Mouse (Mus musculus): ENCODE results near the gene Pi4k2a.
A peak's percentile ranks its signal among the peaks of the same experiment; 100 is the strongest.

Gene Pi4k2a

DNA sequence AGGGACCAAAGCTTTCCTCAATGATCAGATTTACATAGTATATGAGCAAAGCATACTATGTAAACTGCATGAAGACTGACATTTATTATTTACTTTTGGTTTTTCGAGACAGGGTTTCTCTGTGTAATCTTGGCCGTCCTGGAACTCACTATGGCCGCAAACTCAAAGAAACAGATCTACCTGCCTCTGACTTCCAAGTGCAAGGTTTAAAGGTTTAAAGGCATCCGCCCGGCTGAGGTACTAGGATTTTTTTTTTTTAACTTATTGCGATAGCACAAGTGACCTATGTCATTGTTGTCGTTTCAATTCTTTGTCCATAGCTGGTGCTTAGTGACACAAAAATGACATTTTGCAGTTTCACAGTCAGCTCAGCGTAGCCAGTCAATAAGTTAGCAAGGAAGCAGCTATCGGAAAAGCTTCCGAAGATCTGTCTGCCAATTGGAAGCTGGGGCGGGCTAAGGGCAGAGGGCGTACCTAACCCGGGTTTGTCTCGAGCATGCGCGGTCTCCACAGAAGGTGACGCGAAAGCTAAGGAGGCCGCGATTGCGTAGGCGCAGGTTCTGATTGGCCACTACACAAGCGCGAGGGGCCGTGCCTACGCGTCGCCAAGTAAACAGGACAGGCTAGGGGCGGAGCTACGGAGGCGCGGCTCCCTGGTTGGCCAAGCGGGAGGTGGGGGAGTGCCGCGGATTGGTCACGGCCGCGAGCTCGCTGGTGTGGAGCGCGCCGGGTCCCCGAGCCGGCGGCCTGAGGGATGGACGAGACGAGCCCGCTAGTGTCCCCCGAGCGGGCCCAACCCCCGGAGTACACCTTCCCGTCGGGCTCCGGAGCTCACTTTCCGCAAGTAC is at the start of gene Pi4k2a:
Gene Pi4k2a, plus strand, starts transcription at position 723 of the 848 bp plus-strand sequence.
- DNase-seq (ENCODE audit: low spot score): peak; percentile 100

DNA sequence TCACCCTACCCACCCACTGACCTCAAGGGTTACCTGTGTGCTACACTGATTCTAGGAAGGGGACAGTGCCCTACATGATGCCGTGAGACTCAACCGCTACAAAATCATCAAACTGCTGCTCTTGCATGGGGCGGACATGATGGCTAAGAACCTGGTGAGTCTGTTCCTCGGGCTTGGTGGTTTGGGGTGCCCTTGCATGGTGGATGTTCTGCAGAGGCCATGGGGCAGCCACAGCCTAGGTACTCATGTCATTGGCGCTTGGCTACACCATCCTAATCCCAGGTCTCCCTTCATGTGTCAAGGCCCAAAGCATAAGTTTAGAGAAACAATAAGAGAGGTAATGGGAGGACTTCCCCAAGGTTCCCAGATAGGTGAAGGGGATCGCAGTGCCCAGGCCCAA is 46.3 kb upstream of the Pi4k2a start:
- DNase-seq (ENCODE audit: low spot score): no peak

DNA sequence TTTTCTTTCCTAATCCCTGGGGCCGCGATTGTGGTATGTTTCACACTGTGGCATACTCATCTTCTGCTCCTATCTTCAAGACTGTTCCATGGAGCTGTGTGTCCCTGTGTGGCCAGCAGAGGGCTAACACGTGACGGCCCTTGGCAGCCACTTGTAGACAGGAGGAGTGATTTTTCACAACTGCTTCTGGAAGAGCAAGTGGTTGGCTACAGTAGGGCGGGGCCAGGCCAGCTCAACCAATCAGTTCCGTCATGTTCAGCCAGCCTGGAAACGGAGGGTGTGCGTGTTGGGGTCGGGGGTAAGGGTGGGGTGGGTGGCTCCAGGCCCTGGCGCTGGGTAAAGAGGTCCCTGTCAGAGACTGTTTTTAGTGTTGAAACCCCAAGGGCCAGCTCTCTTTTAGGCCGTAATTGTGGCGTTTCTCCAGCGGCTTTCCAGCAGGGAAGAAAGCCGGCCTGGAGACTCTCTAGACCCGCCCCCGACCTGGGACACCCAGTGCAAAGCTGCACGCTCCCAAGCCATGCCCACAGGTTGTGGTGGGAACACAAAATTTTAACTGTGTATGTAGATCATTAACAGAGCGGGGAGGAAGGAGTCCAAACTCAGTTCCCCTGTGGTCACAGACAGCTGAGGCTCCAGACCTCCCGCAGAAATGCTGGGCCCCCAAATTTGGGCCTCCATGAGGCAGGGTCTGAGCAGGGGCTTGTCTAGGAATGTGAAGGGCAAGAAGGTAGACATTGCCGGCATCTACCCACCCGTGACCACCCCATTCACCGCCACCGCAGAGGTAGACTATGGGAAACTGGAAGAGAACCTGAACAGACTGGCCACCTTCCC is 44.8 kb upstream of the Pi4k2a start, which contains the start of gene Hoga1:
Gene Hoga1, plus strand, starts transcription at position 342 of the 834 bp plus-strand sequence.
- peak; percentile 73 for DNase-seq (ENCODE audit: low spot score)

DNA sequence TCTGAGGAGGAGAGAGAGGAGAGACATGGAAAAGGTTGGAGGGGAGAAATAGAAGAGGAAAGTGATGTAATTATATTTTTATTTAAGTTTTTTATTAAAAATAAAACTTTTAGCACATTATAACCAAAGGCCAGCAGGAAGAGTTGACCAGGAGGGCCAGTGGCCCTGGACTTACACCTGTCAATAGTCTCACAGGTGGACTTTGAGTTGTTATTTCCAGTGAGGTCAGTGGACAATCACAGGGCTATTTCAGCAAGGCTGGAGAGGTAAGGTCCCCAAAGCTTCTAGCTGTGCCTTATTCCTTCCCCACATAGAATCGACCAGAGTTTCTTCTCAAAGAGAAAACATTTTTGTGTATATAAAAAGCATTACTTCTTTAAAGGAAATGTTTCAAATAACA is 40.0 kb upstream of the Pi4k2a start:
- DNase-seq (ENCODE audit: low spot score): no peak

DNA sequence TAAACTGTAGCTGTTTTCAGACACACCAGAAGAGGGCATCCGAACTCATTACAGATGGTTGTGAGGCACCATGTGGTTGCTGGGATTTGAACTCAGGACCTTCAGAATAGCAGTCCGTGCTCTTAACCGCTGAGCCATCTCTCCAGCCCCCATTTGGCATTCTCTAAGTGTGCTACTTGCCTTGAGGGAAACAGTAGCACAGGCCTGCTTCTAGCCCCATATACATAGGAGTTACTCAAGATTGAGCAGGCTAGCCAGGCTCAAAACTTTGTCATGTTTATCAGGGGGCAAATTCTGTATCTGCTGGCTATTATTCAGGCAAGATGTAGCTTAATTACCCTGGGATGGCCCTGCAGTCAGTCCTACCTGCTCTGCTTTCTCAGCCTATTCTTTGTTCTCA is 38.9 kb upstream of the Pi4k2a start:
- DNase-seq (ENCODE audit: low spot score): no peak

DNA sequence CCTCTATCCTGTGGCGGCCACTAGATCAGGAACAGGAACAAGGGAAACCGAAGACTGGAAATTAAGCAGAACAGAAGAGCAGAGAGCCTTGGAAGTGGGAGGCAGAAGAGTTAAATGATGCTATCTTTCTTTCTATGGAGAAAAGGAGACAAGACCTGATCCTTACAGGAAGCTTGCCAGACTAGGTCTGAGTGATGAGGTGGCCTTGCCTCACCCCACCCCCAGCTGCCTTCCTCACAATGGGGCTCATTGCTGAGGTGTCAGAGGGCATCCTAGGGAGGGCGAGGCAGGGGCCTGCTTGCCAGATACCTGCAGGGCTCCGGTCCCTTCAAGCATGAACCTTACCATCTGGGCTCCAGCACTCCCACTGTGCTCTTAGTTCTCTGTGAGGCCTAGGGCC is 38.3 kb upstream of the Pi4k2a start, which contains the start of gene 4933411K16Rik:
Gene 4933411K16Rik, plus strand, starts transcription at position 301 of the 400 bp plus-strand sequence.
- DNase-seq (ENCODE audit: low spot score): no peak

DNA sequence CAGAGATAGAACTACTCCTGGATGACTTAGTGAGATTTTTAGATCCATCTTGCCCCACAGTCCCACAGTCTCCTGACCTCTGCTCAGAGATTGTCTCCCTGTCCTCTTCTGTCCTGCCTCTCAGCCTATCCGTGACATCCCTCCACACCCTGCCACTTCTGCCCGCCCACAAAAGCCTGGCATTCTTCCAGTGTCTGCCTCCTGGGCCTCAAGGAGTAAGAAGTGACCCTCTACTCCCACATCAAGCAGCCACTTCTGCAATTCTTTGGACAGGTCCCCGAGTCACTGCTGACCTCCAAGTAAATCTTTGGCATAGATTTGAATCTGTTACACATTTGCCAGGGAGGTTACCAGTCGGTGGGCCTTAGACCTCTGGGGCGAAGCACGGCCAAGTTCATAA is 36.0 kb upstream of the Pi4k2a start:
- DNase-seq (ENCODE audit: low spot score): no peak

DNA sequence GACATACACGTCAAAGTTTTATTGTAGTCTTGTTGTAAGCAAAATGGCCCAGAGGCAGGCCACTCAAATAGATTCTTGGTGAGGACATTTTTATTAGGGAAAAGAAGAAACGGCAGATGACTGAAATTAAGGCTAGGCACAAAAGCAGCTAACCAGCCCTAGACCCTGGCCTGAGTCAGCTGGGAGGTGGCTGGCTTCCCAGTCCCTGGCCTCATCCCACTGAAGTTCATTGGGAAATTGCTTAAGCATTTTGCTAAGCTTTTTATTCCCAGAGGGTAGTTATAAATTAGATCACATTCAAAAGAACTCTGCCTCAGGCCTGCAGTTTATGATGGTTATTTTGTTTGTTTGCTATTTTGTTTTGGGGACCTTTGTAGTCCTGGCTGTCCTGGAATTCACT is 34.4 kb upstream of the Pi4k2a start:
- DNase-seq (ENCODE audit: low spot score): no peak

DNA sequence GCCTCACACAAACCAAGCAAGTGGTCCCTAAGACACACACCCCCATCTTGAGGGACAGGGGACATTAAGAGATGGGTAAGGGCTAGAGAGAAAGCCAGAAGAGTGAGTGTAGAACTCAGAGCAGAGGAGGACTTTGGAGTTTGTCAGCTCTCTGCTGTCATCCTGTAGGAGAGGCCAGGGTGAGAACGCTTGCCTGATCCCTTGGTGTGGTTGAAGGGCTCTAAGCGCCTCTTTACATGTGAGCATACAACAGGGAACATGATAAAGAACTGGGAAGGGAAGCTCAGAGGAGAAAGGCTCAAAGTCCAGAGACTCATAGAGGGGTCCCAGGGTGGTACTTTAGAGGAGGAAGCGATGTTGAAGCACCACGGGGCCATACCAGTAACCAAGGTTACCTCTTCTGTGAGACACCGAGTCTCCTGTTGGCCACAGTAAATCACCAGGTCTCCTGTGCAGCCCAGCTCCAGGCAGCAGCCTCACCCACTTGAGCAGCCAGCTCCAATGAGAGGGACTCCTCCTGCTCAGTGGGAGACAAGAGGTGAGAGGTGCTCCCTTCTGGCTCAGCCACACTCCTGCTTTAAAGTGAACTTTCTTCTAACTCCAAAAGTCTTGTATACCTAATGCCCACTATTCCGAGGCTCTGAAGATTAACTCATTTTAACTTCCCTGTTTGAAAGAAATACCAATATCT is 33.4 kb upstream of the Pi4k2a start:
- no peak for DNase-seq (ENCODE audit: low spot score)

DNA sequence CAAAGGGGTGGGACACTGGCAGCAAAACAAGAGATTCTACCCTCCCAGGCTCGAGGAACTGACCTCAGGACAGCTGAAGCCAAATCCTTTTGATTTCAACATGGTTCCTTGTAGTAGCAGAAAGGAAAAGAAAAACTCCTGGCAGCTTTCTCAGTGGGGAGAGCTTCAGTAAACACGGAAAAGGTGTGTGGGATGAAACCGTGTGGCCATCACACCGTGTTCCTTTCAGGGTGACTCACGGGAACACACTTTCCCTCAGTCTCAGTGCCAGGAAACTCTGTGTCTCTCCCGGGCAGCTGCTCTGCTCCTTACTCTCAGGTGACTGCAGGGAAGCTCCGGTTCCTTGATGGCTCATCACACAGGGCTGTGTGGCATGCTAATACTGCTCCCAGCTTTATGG is 31.8 kb upstream of the Pi4k2a start:
- no peak for DNase-seq (ENCODE audit: low spot score)

DNA sequence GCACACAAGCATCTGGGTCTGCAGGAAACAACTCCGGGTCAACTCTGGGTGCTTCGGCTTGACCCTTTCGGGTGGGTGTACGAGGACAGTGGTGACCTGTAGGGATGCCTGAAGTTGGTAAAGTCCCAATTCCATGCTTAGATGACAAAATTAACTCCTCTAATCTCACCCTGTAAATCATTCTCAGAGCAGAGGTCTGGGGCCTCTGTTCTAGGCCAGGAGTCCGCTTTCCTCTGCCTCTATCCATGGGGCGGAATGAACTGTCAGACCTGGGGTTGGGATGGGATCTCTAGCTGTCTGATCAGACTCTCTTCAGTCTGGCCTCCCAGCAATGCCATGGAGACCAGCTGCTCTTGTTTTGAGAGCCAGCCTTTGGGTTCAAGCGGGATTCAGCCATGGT is 28.8 kb upstream of the Pi4k2a start:
- no peak for DNase-seq (ENCODE audit: low spot score)

DNA sequence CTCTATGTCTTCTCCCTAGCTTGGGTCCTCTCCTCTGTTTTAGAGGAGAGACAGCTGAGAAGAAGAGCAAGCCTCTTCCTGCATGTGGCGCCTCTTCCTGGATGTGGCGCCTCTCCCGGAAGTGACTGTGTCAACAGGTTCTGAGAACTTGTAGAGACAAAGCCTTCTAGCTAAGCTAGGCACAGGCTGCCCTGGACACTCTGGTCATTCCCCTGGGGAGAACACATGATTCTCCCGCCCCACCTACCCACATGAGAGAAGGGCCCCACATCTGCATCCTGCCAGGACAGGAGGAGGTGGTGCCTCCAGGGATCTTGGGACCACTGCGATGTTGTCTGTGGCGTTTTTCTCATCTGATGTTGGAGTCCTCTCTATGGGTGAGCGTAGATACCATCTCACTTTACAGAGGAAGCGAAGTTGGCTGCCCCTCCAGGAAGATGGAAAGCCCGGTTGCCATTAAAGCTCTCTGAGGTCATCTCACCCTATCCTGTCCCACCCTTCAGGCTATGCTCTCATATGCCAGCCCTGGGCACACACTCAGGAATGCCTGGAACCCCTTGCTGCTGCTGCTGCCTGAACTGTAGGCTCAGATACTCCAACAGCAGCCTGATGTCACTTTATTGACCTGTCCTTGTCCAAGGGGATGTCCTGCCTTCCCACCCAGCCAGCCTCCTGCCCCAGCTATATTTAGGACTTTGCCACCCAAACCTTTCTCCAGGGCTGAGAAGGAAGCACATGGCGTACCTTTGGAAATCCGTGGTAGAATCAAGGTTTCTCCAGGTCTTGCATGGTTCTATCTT is 21.6 kb upstream of the Pi4k2a start:
- no peak for DNase-seq (ENCODE audit: low spot score)

DNA sequence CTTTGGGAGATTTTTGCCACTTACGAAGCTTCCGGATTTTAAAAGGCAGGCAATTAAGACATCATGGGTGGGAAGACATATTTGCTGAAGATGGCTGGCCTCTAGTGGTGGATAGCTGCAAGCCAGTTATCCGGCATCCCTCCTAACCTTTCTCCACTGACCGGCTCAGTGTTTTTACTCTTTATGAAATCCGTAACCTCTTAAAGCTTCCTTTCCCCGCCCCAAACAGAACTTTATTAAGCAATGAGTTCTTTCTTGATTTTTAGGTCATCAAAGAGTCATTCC is 21.1 kb upstream of the Pi4k2a start:
- peak; percentile 38 for DNase-seq (ENCODE audit: low spot score)

DNA sequence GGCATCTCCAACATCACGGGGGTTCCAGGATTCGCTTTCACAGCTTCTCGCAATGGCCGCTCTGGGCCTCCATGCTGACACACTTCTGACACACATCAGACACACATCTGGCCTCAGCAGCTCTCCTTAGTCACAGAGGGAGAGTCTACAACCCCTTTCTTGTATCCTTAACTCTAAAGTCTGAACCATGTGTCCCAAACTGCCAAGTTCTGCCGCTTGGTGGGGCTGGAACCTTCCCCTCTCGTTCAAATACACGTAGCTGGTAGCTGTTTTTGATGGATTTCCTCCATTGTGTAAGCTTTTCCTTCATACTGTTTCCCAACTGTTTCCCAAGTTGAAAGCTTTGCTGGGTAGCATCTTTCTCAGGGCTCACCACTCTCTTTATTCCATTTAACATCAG is 19.0 kb upstream of the Pi4k2a start:
- no peak for DNase-seq (ENCODE audit: low spot score)

DNA sequence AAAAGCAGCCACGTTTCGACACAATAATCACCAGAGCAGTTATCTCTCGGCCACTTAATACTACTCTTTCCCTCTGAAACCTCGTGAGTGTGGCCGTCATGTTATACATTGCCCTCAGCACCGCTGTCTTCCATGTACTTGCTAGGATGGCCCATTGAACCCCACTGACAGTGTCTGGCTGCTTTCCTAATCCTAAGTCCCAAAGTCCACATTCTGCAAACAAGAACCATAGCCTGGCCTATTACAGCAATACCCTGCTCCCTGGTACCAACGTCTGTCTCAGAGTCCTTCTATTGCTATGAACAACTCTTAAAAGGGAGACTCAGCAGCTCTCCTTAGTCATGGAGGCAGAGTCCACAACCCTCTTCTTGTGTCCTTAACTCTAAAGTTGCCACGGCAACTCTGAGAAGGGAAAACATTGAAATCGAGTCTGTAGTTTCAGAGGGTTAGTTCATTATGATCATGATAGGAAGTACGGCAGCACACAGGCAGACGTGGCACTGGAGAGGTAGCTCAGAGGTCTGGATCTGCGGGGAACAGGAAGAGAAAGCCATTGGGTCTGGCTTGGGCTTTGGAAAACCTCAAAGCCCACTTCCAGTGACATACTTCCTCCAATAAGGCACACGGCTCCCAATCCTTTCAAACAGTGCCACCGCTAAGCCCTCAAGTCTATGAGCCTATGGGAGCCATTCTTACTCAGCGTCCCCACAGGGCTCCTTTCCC is 18.2 kb upstream of the Pi4k2a start:
- no peak for DNase-seq (ENCODE audit: low spot score)

DNA sequence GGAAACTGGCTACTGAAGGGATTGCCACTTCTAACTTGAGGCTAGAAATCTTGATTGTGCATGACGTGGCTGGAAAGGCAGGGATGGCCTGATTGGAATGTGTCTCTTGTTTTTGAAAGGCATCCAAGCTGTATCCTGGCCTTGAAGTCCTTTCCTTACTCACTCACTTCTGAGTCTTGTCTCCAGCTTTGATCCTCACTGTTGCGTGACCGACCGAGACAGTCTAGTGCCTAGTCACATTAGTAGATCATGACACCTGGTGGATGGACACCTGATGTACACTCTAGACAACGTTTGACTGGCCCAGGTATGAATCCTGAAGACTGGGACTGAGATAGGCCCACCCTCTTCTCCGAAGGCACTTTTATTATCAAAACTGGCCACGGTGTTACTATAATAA is 17.5 kb upstream of the Pi4k2a start:
- DNase-seq (ENCODE audit: low spot score): no peak

DNA sequence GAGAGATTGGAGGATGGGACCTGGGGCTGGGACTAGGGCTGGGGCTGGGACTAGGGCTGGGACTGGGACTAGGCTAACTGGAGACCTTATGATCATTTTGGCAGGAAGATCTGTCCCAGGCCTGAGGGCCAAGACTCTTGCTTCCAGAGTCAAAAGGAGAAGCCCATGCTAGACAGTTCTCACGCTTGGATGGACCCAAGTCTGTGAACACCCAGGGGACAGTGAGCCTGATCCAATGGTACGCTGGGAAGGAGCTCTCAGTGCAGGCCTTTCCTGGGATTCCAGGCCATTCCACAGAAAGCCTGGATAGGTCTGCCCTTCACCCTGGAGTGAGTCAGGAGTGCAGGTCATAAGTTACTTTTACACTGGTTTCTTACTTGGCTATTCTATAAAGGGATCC is 15.2 kb upstream of the Pi4k2a start:
- no peak for DNase-seq (ENCODE audit: low spot score)

DNA sequence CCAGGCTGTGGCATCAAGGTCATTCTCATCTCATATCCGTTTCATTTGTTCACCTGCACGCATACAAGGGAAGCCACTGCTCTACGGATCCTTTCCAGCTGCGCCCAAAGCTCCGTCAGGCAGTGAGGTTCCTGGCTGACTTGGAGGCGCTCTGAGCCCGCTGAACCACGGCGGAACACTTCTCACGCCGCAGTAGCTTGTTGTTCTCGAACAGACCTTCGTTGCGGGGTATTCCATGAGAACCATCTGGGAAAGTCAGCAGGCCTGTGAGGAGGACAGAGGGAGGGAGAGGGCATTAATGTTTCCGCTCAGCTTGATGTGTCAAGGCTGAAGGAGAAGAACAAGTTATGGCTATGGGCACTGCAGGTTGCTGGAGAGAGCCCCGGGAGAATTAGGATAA is 14.3 kb upstream of the Pi4k2a start:
- DNase-seq (ENCODE audit: low spot score): no peak

DNA sequence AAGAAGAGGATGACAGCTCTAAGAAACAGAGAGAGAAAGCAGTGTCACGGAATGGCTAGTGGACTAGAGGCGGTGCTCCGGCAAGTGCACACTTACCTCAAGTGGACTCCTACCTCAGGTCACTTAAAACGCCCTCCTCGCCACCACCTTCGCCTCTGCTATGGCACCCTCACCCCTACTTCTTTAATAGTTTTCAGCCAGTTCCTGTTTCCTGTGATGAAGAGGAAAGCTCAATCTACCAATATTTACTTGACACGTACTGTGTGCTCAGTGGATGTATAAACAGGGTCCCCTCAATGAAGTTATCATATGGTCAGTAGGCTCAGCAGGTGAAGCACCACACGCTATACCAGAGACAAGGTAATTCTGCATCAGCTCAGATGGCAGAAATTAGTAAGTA is 11.7 kb upstream of the Pi4k2a start:
- no peak for DNase-seq (ENCODE audit: low spot score)

DNA sequence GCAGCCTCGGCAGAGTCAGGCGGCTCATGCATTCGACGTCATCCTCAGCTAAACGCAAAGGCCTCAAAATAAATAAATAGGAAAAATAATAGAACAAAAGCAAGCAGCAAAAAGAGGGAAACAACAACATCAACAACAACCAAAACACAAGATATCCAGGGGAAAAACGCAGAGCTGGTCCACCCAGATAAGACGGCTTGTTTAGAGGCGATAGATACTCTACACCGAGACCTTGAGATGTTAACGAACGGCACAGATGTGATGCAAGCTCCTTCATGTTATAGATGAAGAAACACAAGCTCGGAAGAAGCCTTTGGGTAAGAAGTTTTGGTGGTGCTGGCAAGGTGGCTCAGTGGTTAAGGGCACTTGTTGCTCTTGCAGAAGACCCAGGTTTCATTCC is 11.3 kb upstream of the Pi4k2a start:
- no peak for DNase-seq (ENCODE audit: low spot score)

DNA sequence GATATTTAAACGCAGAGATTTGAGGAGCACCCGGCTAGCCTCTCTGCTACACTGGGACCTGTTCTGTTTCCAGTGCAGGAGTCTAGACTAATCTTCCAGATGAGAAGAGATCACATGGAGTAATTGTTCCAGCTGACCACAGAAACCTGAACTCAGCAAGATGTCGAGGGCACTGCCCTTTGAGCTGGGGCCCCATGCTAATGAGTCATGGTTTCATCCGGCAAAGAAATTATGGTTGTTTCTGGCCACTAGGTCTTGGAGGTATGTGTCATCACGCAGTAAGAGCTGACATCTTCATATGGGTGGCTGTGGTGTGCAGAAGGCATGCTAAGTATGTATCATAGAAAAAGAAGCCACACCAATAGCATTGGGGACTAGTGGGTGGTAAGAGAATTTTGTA is 10.3 kb upstream of the Pi4k2a start:
- no peak for DNase-seq (ENCODE audit: low spot score)
